Mouse (Mus musculus) forebrain, postnatal 0 days (tissue): Measurements from ENCODE around the gene Krtap15. TPM values are rescaled to one million over a fixed set of nuclear protein-coding genes. Genes with fewer than 3 reads are reported as not detected.
A peak's percentile ranks its signal among the peaks of the same experiment; 100 is the strongest.

Experiments used
- ATAC-seq: fragments of 200-750 bp; cut with Nextera tagmentation; 2 replicates; pipeline ENCODE4 v1.8.0; 2017; ENCODE audit warnings: mild to moderate bottlenecking, moderate library complexity
- DNase-seq: peaks from one replicate; pipeline ENCODE4 v3.0.0-alpha.2; 2015
- H3K27ac ChIP-seq: fragments of 300-500 bp; sonication (generic); 2 replicates; pipeline ENCODE4 v1.5.1; 2014; ENCODE audit warnings: low read depth, mild to moderate bottlenecking, antibody characterized with exemption, low read length, moderate library complexity, mixed read lengths
- H3K27me3 ChIP-seq: fragments of 300-500 bp; sonication (generic); 2 replicates; pipeline ENCODE4 v1.6.1; 2014; ENCODE audit warnings: mild to moderate bottlenecking, low read length, mixed read lengths; ENCODE audit not compliant: insufficient read depth
- H3K36me3 ChIP-seq: fragments of 300-500 bp; sonication (generic); 2 replicates; pipeline ENCODE4 v1.6.1; 2014; ENCODE audit warnings: mild to moderate bottlenecking, moderate library complexity; ENCODE audit not compliant: insufficient read depth
- H3K4me1 ChIP-seq: fragments of 300-500 bp; sonication (generic); 2 replicates; pipeline ENCODE4 v1.6.1; 2014; ENCODE audit warnings: antibody characterized with exemption; ENCODE audit not compliant: insufficient read depth
- H3K4me2 ChIP-seq: fragments of 300-500 bp; sonication (generic); 2 replicates; pipeline ENCODE4 v1.6.1; 2014; ENCODE audit warnings: low read depth, mild to moderate bottlenecking, moderate library complexity
- H3K4me3 ChIP-seq: fragments of 300-500 bp; sonication (generic); 2 replicates; pipeline ENCODE4 v1.5.1; 2014; ENCODE audit warnings: low read depth, low read length, mixed read lengths
- H3K9ac ChIP-seq: fragments of 300-500 bp; sonication (generic); 2 replicates; pipeline ENCODE4 v1.6.1; 2014; ENCODE audit warnings: mild to moderate bottlenecking
- H3K9me3 ChIP-seq: fragments of 300-500 bp; sonication (generic); 2 replicates; pipeline ENCODE4 v1.6.1; 2016; ENCODE audit warnings: low read length
- CTCF ChIP-seq: sonication (generic); IDR thresholded peaks from 2 replicates; pipeline ENCODE4 v1.5.1; 2016; ENCODE audit warnings: antibody characterized with exemption, control low read depth, low read depth
- WGBS: fragments of 180-500 bp; shearing (Covaris S2); extraction: QIAGEN DNeasy Blood & Tissue Kit; methylation state at CpG from one replicate; pipeline ENCODE4 v1.1.7; 2014; 5-methylcytosine and 5-hydroxymethylcytosine counted together
- polyA plus RNA-seq: library from polyadenylated mRNA; unstranded; fragments of >200 nt; fragmentation: Nextera tagmentation; extraction: Ambion mirVana; gene quantifications from 2 replicates; pipeline ENCODE4 v1.2.1, GENCODE M21; 2015
- total RNA-seq: library from RNA; depleted of rRNA; stranded (reverse); fragments of >200 nt; gene quantifications from 2 replicates; pipeline ENCODE4 v1.2.3, GENCODE M21; 2014; rRNA removed

Gene Krtap15
- total and polyA plus RNA-seq, 2 experiments from 2014 or later = not detected

DNA sequence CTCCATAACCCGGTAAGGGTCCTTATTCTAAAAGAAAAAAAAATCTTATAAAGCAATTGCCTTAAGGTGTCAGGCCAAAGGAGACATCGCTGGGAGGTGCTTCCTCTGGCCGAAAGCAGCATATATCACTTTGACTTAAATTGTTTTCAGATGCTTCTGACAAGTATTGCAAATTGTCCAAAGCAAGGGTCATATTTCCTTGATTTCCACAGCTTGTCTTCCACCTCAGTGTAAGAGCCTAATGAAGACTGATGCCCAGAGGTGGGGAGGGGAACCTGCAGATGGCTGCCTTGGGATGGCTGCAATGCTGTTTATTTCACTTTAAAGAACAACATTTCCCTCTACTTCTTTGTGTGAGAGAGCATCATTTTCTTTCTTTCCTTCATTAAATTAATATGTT, 7.0 kb downstream of the Krtap15 start:
- WGBS = 74% methylated on average over 3 of the region's 3 CpGs
- Histone ChIP-seq H3K36me3 (no peaks in the 10 kb centered on the region), H3K9ac (no peak overlapping the region), H3K27me3 (no peaks in the 10 kb centered on the region), H3K4me2 (no peak overlapping the region), H3K9me3 (no peaks in the 10 kb centered on the region), H3K27ac (no peak overlapping the region), H3K4me3 (no peak overlapping the region), H3K4me1 (no peaks in the 10 kb centered on the region)
- no peak for ATAC-seq
- TF ChIP-seq CTCF = no peak
- DNase-seq = no peak

DNA sequence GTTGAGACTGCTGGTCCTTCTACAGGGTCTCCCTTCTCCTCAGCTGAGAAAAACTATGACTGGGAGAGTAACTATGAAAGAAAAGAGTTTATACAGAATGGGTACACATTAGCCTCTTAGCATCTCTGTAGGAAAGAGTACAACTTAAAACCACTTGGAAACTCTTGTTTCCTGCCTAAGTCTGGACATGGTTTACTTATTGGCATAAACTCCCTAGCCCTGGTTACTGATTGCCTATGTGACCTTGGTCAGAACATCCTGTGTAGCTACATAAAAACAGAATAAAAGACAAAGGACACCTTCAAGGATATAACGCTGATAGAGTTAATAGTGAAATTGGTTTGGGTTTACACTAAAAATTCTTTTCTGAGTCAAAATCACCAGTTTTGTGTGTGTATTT, 27.3 kb downstream of the Krtap15 start:
- Histone ChIP-seq H3K27ac (no peak overlapping the region), H3K27me3 (no peaks in the 10 kb centered on the region), H3K4me2 (no peak overlapping the region), H3K9ac (no peak overlapping the region), H3K4me1 (no peaks in the 10 kb centered on the region), H3K36me3 (no peaks in the 10 kb centered on the region), H3K4me3 (no peak overlapping the region), H3K9me3 (no peaks in the 10 kb centered on the region)
- no peak for DNase-seq
- no peak for TF ChIP-seq CTCF
- no peak for ATAC-seq
- 95% methylated on average over 1 of the region's 1 CpGs for WGBS

- no peak overlapping the region for H3K4me3 ChIP-seq
- no peaks in the 10 kb centered on the region for H3K27me3 ChIP-seq
- no peak for DNase-seq
- no peaks in the 10 kb centered on the region for H3K36me3 ChIP-seq
- TF ChIP-seq CTCF = no peak
- H3K4me1 ChIP-seq = no peaks in the 10 kb centered on the region
- no peak overlapping the region for H3K9ac ChIP-seq
- H3K4me2 ChIP-seq = no peak overlapping the region
- WGBS = 84% methylated on average over 4 of the region's 4 CpGs
- no peak overlapping the region for H3K27ac ChIP-seq
- H3K9me3 ChIP-seq = no peaks in the 10 kb centered on the region
- ATAC-seq = no peak
These were observed 28.5 kb downstream of the Krtap15 start for GRCm38 (mm10) chr16:88848558-88848957.

DNA sequence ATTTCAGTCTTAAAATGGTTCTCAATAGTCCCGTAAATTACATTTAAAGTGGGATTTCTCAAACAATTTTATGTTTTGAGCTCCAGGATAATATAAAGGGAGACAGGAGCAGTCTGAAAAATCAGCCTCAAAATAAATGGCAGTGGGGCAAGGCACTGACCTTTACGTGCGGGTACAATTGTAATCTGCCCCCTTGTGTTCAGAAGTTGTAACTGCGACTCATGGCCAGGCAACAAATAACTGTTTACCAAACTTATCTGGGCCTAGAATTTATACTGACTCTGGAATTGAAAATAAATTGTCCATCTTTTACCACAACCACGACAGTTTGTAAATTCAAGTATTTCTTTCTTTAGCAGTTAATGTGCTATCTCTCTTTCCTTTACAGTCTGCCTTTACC, 31.4 kb downstream of the Krtap15 start:
- Histone ChIP-seq H3K9ac (no peak overlapping the region), H3K27me3 (no peaks in the 10 kb centered on the region), H3K4me3 (no peak overlapping the region), H3K4me1 (no peaks in the 10 kb centered on the region), H3K27ac (no peak overlapping the region), H3K36me3 (no peaks in the 10 kb centered on the region), H3K4me2 (no peak overlapping the region), H3K9me3 (no peaks in the 10 kb centered on the region)
- DNase-seq = peak; percentile 21
- no peak for ATAC-seq
- TF ChIP-seq CTCF = peak; percentile 62
- 13% methylated on average over 5 of the region's 5 CpGs for WGBS

DNA sequence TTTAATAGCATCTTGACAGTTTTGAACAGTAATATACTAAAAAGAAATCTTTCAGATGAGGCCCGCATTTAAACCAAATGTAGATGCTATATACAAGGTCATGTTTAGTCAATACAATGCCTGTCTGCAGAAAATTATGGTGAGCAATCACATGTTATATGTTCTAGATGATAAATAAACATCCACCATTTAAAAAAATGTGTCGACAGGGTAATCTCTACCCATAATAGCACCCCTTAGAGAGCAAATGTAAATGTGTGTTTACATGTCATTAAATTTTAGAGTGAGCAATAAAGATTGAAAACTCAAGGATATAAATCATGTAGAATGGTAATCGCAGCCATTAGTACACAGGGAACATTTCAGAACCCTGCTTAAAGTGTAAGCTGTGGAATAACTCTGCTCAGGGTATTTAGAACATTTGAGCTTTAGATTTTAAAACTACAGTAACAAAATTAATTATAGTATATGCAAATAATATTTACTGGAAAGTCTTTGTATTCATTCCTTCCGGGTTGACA, 44.9 kb downstream of the Krtap15 start:
- Histone ChIP-seq H3K9me3 (no peaks in the 10 kb centered on the region), H3K27ac (no peak overlapping the region), H3K9ac (no peak overlapping the region), H3K4me2 (no peak overlapping the region), H3K4me1 (no peaks in the 10 kb centered on the region), H3K36me3 (no peaks in the 10 kb centered on the region), H3K27me3 (no peaks in the 10 kb centered on the region), H3K4me3 (no peak overlapping the region)
- no peak for TF ChIP-seq CTCF
- no peak for DNase-seq
- ATAC-seq = no peak
- WGBS = 83% methylated on average over 4 of the region's 4 CpGs

DNA sequence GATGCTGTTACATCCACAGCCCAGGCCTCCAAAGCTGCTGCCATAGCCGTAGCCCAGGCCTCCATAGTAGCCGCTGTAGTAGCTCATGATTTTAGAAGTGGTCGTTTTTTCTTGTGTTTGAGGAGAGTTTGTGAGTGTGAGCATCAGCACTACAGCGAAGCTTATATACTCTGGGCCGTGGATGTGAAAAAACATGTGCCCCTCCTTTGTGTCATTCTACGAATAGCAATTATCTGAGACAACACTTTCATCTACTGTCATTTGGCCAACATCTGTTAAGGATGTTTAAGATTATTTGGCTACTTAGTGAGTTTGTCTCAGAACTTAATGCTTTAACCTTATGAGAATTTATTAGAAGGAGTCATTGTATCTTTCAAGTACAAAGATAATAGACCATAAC, 49.3 kb downstream of the Krtap15 start, which contains the start of gene Krtap19-1:
TSS of gene Krtap19-1 (minus strand) at position 101 of the 400 bp plus-strand sequence.
- WGBS = 91% methylated on average over 6 of the region's 6 CpGs
- no peak for ATAC-seq
- Histone ChIP-seq H3K9ac (no peak within 1 kb of the TSS), H3K4me2 (no peak within 1 kb of the TSS), H3K27ac (no peak within 1 kb of the TSS), H3K9me3 (no peaks in the 10 kb centered on the region), H3K4me1 (no peaks in the 10 kb centered on the region), H3K27me3 (no peaks in the 10 kb centered on the region), H3K4me3 (no peak within 1 kb of the TSS), H3K36me3 (no peaks in the 10 kb centered on the region)
- TF ChIP-seq CTCF = no peak
- DNase-seq = no peak

- DNase-seq (no peak), ATAC-seq (no peak)
- H3K4me3 ChIP-seq = no peak within 1 kb of the TSS
- no peaks in the 10 kb centered on the region for H3K27me3 ChIP-seq
- whole genome bisulfite sequencing = 98% methylated on average over 3 of the region's 3 CpGs
- no peak within 1 kb of the TSS for H3K9ac ChIP-seq
- no peak within 1 kb of the TSS for H3K4me2 ChIP-seq
- TF ChIP-seq CTCF = no peak
- no peak within 1 kb of the TSS for H3K27ac ChIP-seq
- H3K9me3 ChIP-seq = no peaks in the 10 kb centered on the region
- no peaks in the 10 kb centered on the region for H3K4me1 ChIP-seq
- no peaks in the 10 kb centered on the region for H3K36me3 ChIP-seq
These were observed 54.2 kb downstream of the Krtap15 start, which contains the start of gene Krtap19-2 for GRCm38 (mm10) chr16:88874169-88874568. Gene Krtap19-2 (minus strand): TSS chr16:88874269.

GRCm38 (mm10) chr16:88877938-88878337, 57.9 kb downstream of the Krtap15 start, which contains the start of gene Krtap19-3:
Gene Krtap19-3 (minus strand): TSS chr16:88878038.
- Histone ChIP-seq H3K4me1 (no peaks in the 10 kb centered on the region), H3K4me2 (no peak within 1 kb of the TSS), H3K9me3 (no peaks in the 10 kb centered on the region), H3K9ac (no peak within 1 kb of the TSS), H3K4me3 (no peak within 1 kb of the TSS), H3K27me3 (no peaks in the 10 kb centered on the region), H3K27ac (no peak within 1 kb of the TSS), H3K36me3 (no peaks in the 10 kb centered on the region)
- DNase-seq (no peak), ATAC-seq (no peak)
- no peak for TF ChIP-seq CTCF
- 80% methylated on average over 2 of the region's 2 CpGs for WGBS

Other genes with a start within 250 kb of the Krtap15 start
- gene Krtap24-1, start 207.9 kb upstream of the Krtap15 start, total RNA-seq = not detected in 2 replicates
- not detected in 2 replicates for gene Krtap24-1, start 207.9 kb upstream of the Krtap15 start, polyA plus RNA-seq
- not detected in 2 replicates for gene 2310079G19Rik, start 192.5 kb upstream of the Krtap15 start, total RNA-seq
- gene 2310079G19Rik, start 192.5 kb upstream of the Krtap15 start, polyA plus RNA-seq = not detected in 2 replicates
- gene Krtap26-1, start 172.4 kb upstream of the Krtap15 start, total RNA-seq = not detected in 2 replicates
- not detected in 2 replicates for gene Krtap26-1, start 172.4 kb upstream of the Krtap15 start, polyA plus RNA-seq
- not detected in 2 replicates for gene Krtap27-1, start 148.5 kb upstream of the Krtap15 start, total RNA-seq
- gene Krtap27-1, start 148.5 kb upstream of the Krtap15 start, polyA plus RNA-seq = not detected in 2 replicates
- not detected in 2 replicates for gene 2310061N02Rik, start 112.3 kb upstream of the Krtap15 start, total RNA-seq
- not detected in 2 replicates for gene 2310061N02Rik, start 112.3 kb upstream of the Krtap15 start, polyA plus RNA-seq
- gene Krtap13-1, start 91.4 kb upstream of the Krtap15 start, total RNA-seq = not detected in 2 replicates
- gene Krtap13-1, start 91.4 kb upstream of the Krtap15 start, polyA plus RNA-seq = not detected in 2 replicates
- gene Krtap13, start 68.6 kb upstream of the Krtap15 start, total RNA-seq = not detected in 2 replicates
- not detected in 2 replicates for gene Krtap13, start 68.6 kb upstream of the Krtap15 start, polyA plus RNA-seq
- not detected in 2 replicates for gene 2310034C09Rik, start 61.4 kb upstream of the Krtap15 start, total RNA-seq
- not detected in 2 replicates for gene 2310034C09Rik, start 61.4 kb upstream of the Krtap15 start, polyA plus RNA-seq
- gene 2310057N15Rik, start 46.0 kb upstream of the Krtap15 start, total RNA-seq = not detected in 2 replicates
- not detected in 2 replicates for gene 2310057N15Rik, start 46.0 kb upstream of the Krtap15 start, polyA plus RNA-seq
- gene Gm5965, start 42.3 kb upstream of the Krtap15 start, total RNA-seq = not detected in 2 replicates
- not detected in 2 replicates for gene Gm5965, start 42.3 kb upstream of the Krtap15 start, polyA plus RNA-seq
- not detected in 2 replicates for gene Gm20741, start 8.0 kb upstream of the Krtap15 start, total RNA-seq
- gene Gm20741, start 8.0 kb upstream of the Krtap15 start, polyA plus RNA-seq = not detected in 2 replicates
- gene Krtap14, start 5.9 kb downstream of the Krtap15 start, total RNA-seq = not detected in 2 replicates
- not detected in 2 replicates for gene Krtap14, start 5.9 kb downstream of the Krtap15 start, polyA plus RNA-seq
- not detected in 2 replicates for gene Krtap19-1, start 49.2 kb downstream of the Krtap15 start, total RNA-seq
- not detected in 2 replicates for gene Krtap19-1, start 49.2 kb downstream of the Krtap15 start, polyA plus RNA-seq
- gene Krtap19-2, start 54.1 kb downstream of the Krtap15 start, total RNA-seq = not detected in 2 replicates
- gene Krtap19-2, start 54.1 kb downstream of the Krtap15 start, polyA plus RNA-seq = not detected in 2 replicates
- not detected in 2 replicates for gene Krtap19-3, start 57.8 kb downstream of the Krtap15 start, total RNA-seq
- not detected in 2 replicates for gene Krtap19-3, start 57.8 kb downstream of the Krtap15 start, polyA plus RNA-seq
- gene Krtap19-4, start 64.9 kb downstream of the Krtap15 start, total RNA-seq = not detected in 2 replicates
- not detected in 2 replicates for gene Krtap19-4, start 64.9 kb downstream of the Krtap15 start, polyA plus RNA-seq
- gene Krtap19-5, start 76.2 kb downstream of the Krtap15 start, total RNA-seq = not detected in 2 replicates
- not detected in 2 replicates for gene Krtap19-5, start 76.2 kb downstream of the Krtap15 start, polyA plus RNA-seq
- not detected in 2 replicates for gene Krtap19-9b, start 112.0 kb downstream of the Krtap15 start, total RNA-seq
- gene Krtap19-9b, start 112.0 kb downstream of the Krtap15 start, polyA plus RNA-seq = not detected in 2 replicates
- not detected in 2 replicates for gene Krtap16-3, start 142.7 kb downstream of the Krtap15 start, total RNA-seq
- gene Krtap16-3, start 142.7 kb downstream of the Krtap15 start, polyA plus RNA-seq = not detected in 2 replicates
- not detected in 2 replicates for gene Krtap22-2, start 190.5 kb downstream of the Krtap15 start, total RNA-seq
- gene Krtap22-2, start 190.5 kb downstream of the Krtap15 start, polyA plus RNA-seq = not detected in 2 replicates
- not detected in 2 replicates for gene Gm10229, start 195.1 kb downstream of the Krtap15 start, total RNA-seq
- not detected in 2 replicates for gene Gm10229, start 195.1 kb downstream of the Krtap15 start, polyA plus RNA-seq
- gene Krtap6-1, start 211.5 kb downstream of the Krtap15 start, total RNA-seq = not detected in 2 replicates
- gene Krtap6-1, start 211.5 kb downstream of the Krtap15 start, polyA plus RNA-seq = not detected in 2 replicates
- not detected in 2 replicates for gene Gm10228, start 221.3 kb downstream of the Krtap15 start, total RNA-seq
- not detected in 2 replicates for gene Gm10228, start 221.3 kb downstream of the Krtap15 start, polyA plus RNA-seq
- gene Krtap6-5, start 227.7 kb downstream of the Krtap15 start, total RNA-seq = not detected in 2 replicates
- gene Krtap6-5, start 227.7 kb downstream of the Krtap15 start, polyA plus RNA-seq = not detected in 2 replicates
- not detected in 2 replicates for gene 1110025L11Rik, start 243.8 kb downstream of the Krtap15 start, total RNA-seq
- not detected in 2 replicates for gene 1110025L11Rik, start 243.8 kb downstream of the Krtap15 start, polyA plus RNA-seq